Mouse (Mus musculus) hindbrain, embryonic 10.5 days (tissue): ENCODE results near the gene Ipo4. TPM values are rescaled to one million over a fixed set of nuclear protein-coding genes. Genes with fewer than 3 reads are reported as not detected.

Experiments
- DNase-seq: peaks from one replicate; pipeline ENCODE4 v3.0.0-alpha.2; 2017; ENCODE audit warnings: low spot score
- H3K27ac ChIP-seq: fragments of 300-500 bp; sonication (generic); 2 replicates; pipeline ENCODE4 v1.5.1; 2016; ENCODE audit warnings: mild to moderate bottlenecking, moderate library complexity
- H3K27me3 ChIP-seq: fragments of 300-500 bp; sonication (generic); 2 replicates; pipeline ENCODE4 v1.6.1; 2016; ENCODE audit warnings: mild to moderate bottlenecking; ENCODE audit not compliant: poor library complexity, insufficient read depth, severe bottlenecking
- H3K36me3 ChIP-seq: fragments of 300-500 bp; sonication (generic); 2 replicates; pipeline ENCODE4 v1.6.1; 2016; ENCODE audit warnings: mild to moderate bottlenecking, moderate library complexity
- H3K4me1 ChIP-seq: fragments of 300-500 bp; sonication (generic); replicated peaks from 2 replicates; pipeline ENCODE4 v1.6.1; 2016; ENCODE audit warnings: mild to moderate bottlenecking
- H3K4me3 ChIP-seq: fragments of 300-500 bp; sonication (generic); 2 replicates; pipeline ENCODE4 v1.5.1; 2016; ENCODE audit warnings: mild to moderate bottlenecking, moderate library complexity
- H3K9me3 ChIP-seq: fragments of 300-500 bp; sonication (generic); 2 replicates; pipeline ENCODE4 v1.6.1; 2016; ENCODE audit warnings: mild to moderate bottlenecking, moderate library complexity
- WGBS: fragments of 180-500 bp; shearing (Covaris S2); methylation state at CpG from one replicate; pipeline ENCODE4 v1.1.7; 2016; 5-methylcytosine and 5-hydroxymethylcytosine counted together
- polyA plus RNA-seq: library from polyadenylated mRNA; unstranded; fragments of >200 nt; fragmentation: Nextera tagmentation; extraction: Ambion mirVana; gene quantifications from 2 replicates; pipeline ENCODE4 v1.2.1, GENCODE M21; 2016

Ipo4 gene
- polyA plus RNA-seq, 1 experiment from 2014 or later: 101 TPM

GRCm38 (mm10) chr14:55617822-55618221 is 17.9 kb downstream of the Ipo4 start, which contains the start of gene Rec8:
Gene Rec8, plus strand, starts transcription at chr14:55618037.
- Histone ChIP-seq H3K9me3 (no peaks in the 10 kb centered on the region), H3K36me3 (no peaks in the 10 kb centered on the region; the same call in 1 of the 2 replicates), H3K4me3 (peak within 1 kb of the TSS; percentile 37), H3K27me3 (peaks cover 14% of the 10 kb centered on the region; the same call in 1 of the 2 replicates), H3K27ac (peak within 1 kb of the TSS; percentile 62), H3K4me1 (peaks cover 17% of the 10 kb centered on the region)
- WGBS: 26% methylated on average over 21 of the region's 21 CpGs
- DNase-seq: peak; percentile 62

- Histone ChIP-seq H3K36me3 (no peaks in the 10 kb centered on the region), H3K9me3 (no peaks in the 10 kb centered on the region), H3K4me1 (peaks cover 17% of the 10 kb centered on the region), H3K27ac (no peak overlapping the region), H3K4me3 (no peak overlapping the region), H3K27me3 (peaks cover 14% of the 10 kb centered on the region; the same call in 1 of the 2 replicates)
- 85% methylated on average over 2 of the region's 2 CpGs for WGBS
- no peak for DNase-seq
Measured at GRCm38 (mm10) chr14:55616844-55617243, 18.9 kb downstream of the Ipo4 start.

GRCm38 (mm10) chr14:55615876-55616275 is 19.9 kb downstream of the Ipo4 start:
- Histone ChIP-seq H3K4me1 (peaks cover 17% of the 10 kb centered on the region), H3K27me3 (peaks cover 14% of the 10 kb centered on the region; the same call in 1 of the 2 replicates), H3K4me3 (no peak overlapping the region), H3K27ac (no peak overlapping the region), H3K9me3 (no peaks in the 10 kb centered on the region), H3K36me3 (no peaks in the 10 kb centered on the region)
- no peak for DNase-seq
- WGBS: 39% methylated on average over 2 of the region's 2 CpGs

GRCm38 (mm10) chr14:55614565-55615178 is 21.1 kb downstream of the Ipo4 start:
- no peak overlapping the region for H3K27ac ChIP-seq
- WGBS: 84% methylated on average over 7 of the region's 7 CpGs
- DNase-seq: no peak
- H3K4me3 ChIP-seq: no peak overlapping the region
- H3K4me1 ChIP-seq: peaks cover 17% of the 10 kb centered on the region
- H3K27me3 ChIP-seq: peaks cover 12% of the 10 kb centered on the region; the same call in 1 of the 2 replicates
- H3K36me3 ChIP-seq: peaks cover 8% of the 10 kb centered on the region
- no peaks in the 10 kb centered on the region for H3K9me3 ChIP-seq

- Histone ChIP-seq H3K4me1 (peaks cover 10% of the 10 kb centered on the region), H3K9me3 (no peaks in the 10 kb centered on the region), H3K36me3 (peaks cover 22% of the 10 kb centered on the region), H3K27ac (no peak overlapping the region), H3K4me3 (no peak overlapping the region), H3K27me3 (0 out of 2 replicates have a peak, but pooled peaks cover under 1% of the 10 kb centered on the region)
- DNase-seq: no peak
- 74% methylated on average over 6 of the region's 6 CpGs for WGBS
Measured at GRCm38 (mm10) chr14:55613346-55613745, 22.4 kb downstream of the Ipo4 start.

- Histone ChIP-seq H3K27ac (no peak overlapping the region), H3K27me3 (no peaks in the 10 kb centered on the region), H3K4me1 (peaks cover 14% of the 10 kb centered on the region), H3K36me3 (peaks cover 66% of the 10 kb centered on the region), H3K4me3 (no peak overlapping the region), H3K9me3 (no peaks in the 10 kb centered on the region)
- 95% methylated on average over 6 of the region's 6 CpGs for WGBS
- no peak for DNase-seq
Measured at GRCm38 (mm10) chr14:55608339-55608738, 27.4 kb downstream of the Ipo4 start.

- peaks cover 90% of the 10 kb centered on the region for H3K36me3 ChIP-seq
- peaks cover 16% of the 10 kb centered on the region for H3K4me1 ChIP-seq
- H3K27me3 ChIP-seq: no peaks in the 10 kb centered on the region
- WGBS: 93% methylated on average over 16 of the region's 16 CpGs
- no peaks in the 10 kb centered on the region for H3K9me3 ChIP-seq
- H3K4me3 ChIP-seq: no peak overlapping the region
- no peak overlapping the region for H3K27ac ChIP-seq
- no peak for DNase-seq
Measured at GRCm38 (mm10) chr14:55605743-55606459, 29.9 kb downstream of the Ipo4 start.

GRCm38 (mm10) chr14:55604823-55605222 is 30.9 kb downstream of the Ipo4 start:
- Histone ChIP-seq H3K27ac (no peak overlapping the region), H3K4me1 (peaks cover 16% of the 10 kb centered on the region), H3K4me3 (no peak overlapping the region), H3K9me3 (no peaks in the 10 kb centered on the region), H3K27me3 (no peaks in the 10 kb centered on the region), H3K36me3 (peaks cover 94% of the 10 kb centered on the region)
- no peak for DNase-seq
- 95% methylated on average over 11 of the region's 11 CpGs for WGBS

- Histone ChIP-seq H3K9me3 (no peaks in the 10 kb centered on the region), H3K27me3 (no peaks in the 10 kb centered on the region), H3K36me3 (peaks cover 94% of the 10 kb centered on the region), H3K4me1 (peaks cover 16% of the 10 kb centered on the region), H3K4me3 (peak overlapping the region; percentile 43), H3K27ac (peak overlapping the region; percentile 77)
- peak; percentile 84 for DNase-seq
- 21% methylated on average over 19 of the region's 19 CpGs for WGBS
Measured at GRCm38 (mm10) chr14:55603633-55604576, 31.9 kb downstream of the Ipo4 start.

- Histone ChIP-seq H3K27me3 (no peaks in the 10 kb centered on the region), H3K4me1 (peaks cover 16% of the 10 kb centered on the region), H3K9me3 (no peaks in the 10 kb centered on the region), H3K27ac (peak within 1 kb of the TSS; percentile 77), H3K36me3 (peaks cover 94% of the 10 kb centered on the region), H3K4me3 (peak within 1 kb of the TSS; percentile 43)
- 88% methylated on average over 7 of the region's 7 CpGs for WGBS
- DNase-seq: no peak
Measured at GRCm38 (mm10) chr14:55603271-55603632, 32.5 kb downstream of the Ipo4 start, which contains the start of gene Irf9. Gene Irf9, plus strand, starts transcription at chr14:55603571.

GRCm38 (mm10) chr14:55598521-55599390 is 37.0 kb downstream of the Ipo4 start:
- no peaks in the 10 kb centered on the region for H3K27me3 ChIP-seq
- peaks cover 7% of the 10 kb centered on the region for H3K4me1 ChIP-seq
- no peaks in the 10 kb centered on the region for H3K9me3 ChIP-seq
- H3K36me3 ChIP-seq: peaks cover 99% of the 10 kb centered on the region
- 93% methylated on average over 21 of the region's 21 CpGs for WGBS
- DNase-seq: no peak
- no peak overlapping the region for H3K27ac ChIP-seq
- H3K4me3 ChIP-seq: no peak overlapping the region
